Mouse (Mus musculus): Measurements from ENCODE around the gene Tle3.

The Tle3 gene

GRCm38 (mm10) chr9:61376650-61377049, 4.5 kb downstream of the Tle3 start:
- DNase-seq (ENCODE audit: low spot score), result no peak

DNA sequence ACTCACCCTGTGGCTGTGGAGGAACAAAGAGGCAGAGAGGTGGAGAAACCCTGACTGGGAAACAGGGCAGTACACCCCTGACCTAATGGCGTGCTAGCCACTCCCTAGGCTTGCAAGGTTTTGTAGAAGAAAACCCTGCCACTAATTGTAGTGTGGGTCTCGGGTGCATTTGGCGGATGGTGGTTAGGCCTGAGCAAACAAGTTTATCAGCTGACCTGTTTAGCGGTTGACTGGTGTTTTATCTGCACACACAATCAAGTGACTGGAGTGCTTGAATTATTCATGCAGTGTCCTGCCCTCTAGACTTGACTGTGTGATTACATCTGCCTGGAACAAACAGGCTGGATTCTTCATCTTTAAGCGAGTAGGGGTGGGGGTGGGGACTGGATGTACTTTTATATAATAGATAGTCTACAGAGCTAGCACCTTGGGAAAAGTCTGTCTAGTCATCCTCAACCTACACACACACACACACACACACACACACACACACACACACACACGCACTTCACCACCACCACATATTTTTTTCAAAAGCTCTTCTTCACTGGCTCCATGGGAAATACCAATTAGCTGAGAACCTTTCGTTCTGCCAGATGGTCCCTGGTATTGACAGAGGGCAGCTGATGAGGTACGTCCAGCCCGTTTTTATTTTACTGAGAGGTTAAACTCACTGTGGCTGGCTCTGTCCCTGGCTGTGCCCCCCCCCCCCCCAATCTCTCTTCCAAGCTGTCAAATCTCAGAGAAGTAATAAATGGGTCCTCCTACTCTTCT, 5.7 kb downstream of the Tle3 start:
- DNase-seq (ENCODE audit: low spot score), result peak; percentile 68

- peak; percentile 72 for DNase-seq (ENCODE audit: low spot score)
Observed at GRCm38 (mm10) chr9:61378516-61378915, 6.3 kb downstream of the Tle3 start.

- no peak for DNase-seq (ENCODE audit: low spot score)
Observed at GRCm38 (mm10) chr9:61379016-61379634, 7.0 kb downstream of the Tle3 start.

GRCm38 (mm10) chr9:61380258-61381062, 8.3 kb downstream of the Tle3 start:
- peak; percentile 62 for DNase-seq (ENCODE audit: low spot score)

- no peak for DNase-seq (ENCODE audit: low spot score)
Observed at GRCm38 (mm10) chr9:61381063-61381408, 8.9 kb downstream of the Tle3 start.

DNA sequence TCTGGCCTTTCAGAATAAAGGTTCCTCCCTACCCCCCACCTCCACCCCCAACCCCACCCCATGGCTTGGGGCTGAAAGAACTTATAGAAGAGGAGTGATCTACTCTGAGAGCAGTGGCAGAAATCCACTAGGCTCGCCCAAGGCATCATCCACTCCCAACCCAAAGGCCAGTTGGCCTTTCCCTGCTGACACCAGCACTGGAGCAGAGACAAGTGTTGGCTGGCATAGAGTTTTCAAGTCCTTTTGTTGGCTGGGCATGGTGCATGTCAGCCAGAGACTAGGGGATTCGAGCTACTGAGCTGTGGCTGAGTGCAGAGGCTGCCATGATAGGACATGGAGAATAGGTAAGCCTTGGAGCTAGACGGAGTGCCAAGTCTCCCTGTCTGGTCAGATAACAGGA, 9.3 kb downstream of the Tle3 start:
- no peak for DNase-seq (ENCODE audit: low spot score)

DNA sequence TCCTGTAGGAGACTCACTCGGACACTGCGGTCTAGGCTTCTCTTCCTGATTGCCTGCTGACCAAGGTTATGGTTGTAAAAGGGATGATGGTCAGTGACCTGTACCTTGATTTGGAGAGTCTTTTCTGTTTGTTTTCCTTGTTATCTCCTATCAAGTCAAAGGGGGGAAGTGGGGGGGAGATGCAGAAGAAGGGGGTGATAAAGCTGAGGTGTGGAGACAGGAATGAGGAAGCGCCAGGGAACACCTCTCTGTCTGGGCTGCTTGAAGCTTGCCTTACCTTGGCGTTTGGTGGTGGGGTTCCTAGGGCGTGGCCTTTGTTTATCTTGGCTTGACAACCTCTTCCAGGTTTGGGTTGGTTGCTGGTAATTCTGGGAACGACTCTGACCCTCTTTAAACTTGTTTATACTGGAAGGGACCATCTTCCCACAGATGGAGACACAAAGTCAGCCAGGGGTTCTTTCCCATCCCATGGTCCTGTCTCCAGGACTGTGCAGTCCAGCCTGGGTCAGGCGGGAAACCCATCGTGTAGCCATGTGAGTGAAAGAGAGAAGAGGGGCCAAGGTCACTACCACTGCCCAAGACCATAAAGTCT, 10.5 kb downstream of the Tle3 start:
- no peak for DNase-seq (ENCODE audit: low spot score)

DNA sequence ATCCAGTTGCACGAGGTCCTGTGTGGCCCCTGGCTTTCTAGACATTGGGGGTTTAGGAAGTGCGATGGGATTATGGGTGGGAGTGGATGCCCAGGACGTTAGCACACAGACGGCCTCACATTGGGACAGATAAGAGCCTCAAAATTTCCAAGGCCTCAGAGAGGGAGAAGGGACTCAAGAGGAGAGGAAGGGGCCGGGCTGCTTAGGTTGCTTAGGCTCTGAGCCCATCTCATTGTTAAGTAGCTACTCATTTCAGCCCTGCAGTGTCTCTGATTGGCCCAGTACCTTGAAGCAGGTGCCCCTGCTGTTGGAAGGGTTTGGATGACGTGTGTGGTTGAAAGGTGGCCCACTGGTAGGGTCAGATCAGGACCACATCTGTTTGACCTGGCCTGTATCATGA, 11.9 kb downstream of the Tle3 start:
- no peak for DNase-seq (ENCODE audit: low spot score)

- peak; percentile 72 for DNase-seq (ENCODE audit: low spot score)
Observed at GRCm38 (mm10) chr9:61384646-61385443, 12.7 kb downstream of the Tle3 start.

GRCm38 (mm10) chr9:61385753-61386152, 13.6 kb downstream of the Tle3 start:
- no peak for DNase-seq (ENCODE audit: low spot score)

DNA sequence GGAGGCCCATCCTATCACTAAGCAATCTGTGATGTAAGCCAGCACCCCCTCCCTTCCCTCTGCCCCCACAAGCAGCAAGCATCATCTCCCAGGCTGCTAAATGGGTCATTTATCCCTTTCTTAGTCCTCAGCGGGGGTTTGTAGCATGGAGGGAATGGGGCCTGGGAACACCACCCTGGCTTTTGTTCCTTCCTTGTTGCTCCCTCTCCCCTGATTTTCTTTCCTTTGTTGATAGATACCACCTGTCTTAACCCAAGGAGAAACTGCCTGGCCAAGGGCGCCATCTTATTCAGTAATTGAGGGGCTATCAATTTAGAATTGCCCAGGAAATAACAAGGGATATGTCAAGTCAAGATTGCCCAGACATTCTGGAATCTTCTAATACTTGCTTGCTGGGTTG, 14.1 kb downstream of the Tle3 start:
- no peak for DNase-seq (ENCODE audit: low spot score)

GRCm38 (mm10) chr9:61387797-61388196, 15.6 kb downstream of the Tle3 start:
- no peak for DNase-seq (ENCODE audit: low spot score)

GRCm38 (mm10) chr9:61388214-61388613, 16.0 kb downstream of the Tle3 start:
- DNase-seq (ENCODE audit: low spot score), result no peak

DNA sequence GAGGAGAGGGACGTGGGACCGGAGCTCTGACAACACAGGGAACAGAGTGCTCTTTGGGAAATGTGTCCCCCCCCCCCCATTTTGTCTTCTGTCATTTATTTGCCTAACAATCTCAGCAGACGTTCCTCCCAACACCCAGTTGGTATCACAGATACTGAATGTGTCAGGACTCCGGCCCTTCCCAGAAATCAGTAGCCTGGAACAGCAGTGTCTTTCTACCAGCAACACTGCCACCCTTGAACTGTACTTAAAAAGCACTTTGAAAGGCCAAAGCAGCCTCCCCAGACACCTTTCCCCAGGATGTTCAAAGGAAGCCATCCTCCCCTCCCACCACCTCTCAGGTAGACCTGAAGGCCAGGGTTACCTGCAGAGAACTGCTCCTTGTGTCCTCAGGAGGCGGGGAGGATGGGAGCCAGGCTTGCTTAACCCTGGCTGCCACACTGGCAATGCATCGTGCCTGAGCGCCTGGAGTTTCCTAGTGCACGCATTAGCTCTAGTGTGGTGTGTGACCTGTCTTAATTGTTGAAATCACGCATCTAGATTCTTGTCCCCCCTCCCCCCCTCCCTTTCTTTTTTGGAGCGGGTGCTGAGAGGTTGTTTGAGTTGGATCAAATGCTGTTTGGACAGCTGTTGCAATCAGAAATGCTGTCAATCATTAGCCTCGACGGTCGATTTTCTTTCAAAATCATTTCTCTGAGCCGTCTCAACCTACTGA, 16.7 kb downstream of the Tle3 start:
- DNase-seq (ENCODE audit: low spot score), result no peak

DNA sequence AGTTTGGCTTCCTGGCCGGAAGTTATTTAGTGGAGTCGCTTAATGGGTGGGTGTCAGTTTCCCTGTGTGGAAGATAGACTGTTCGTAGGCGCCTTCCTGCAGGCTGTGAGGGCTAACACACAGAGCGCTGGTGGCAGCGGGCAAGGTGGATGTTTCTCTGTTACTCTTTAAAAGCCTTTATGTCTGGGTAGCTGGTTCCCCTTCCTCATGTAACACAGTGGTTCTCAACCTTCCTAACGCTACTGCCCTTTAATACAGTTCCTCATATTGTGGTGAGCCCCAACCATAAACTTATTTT, 17.2 kb downstream of the Tle3 start:
- DNase-seq (ENCODE audit: low spot score), result no peak

DNA sequence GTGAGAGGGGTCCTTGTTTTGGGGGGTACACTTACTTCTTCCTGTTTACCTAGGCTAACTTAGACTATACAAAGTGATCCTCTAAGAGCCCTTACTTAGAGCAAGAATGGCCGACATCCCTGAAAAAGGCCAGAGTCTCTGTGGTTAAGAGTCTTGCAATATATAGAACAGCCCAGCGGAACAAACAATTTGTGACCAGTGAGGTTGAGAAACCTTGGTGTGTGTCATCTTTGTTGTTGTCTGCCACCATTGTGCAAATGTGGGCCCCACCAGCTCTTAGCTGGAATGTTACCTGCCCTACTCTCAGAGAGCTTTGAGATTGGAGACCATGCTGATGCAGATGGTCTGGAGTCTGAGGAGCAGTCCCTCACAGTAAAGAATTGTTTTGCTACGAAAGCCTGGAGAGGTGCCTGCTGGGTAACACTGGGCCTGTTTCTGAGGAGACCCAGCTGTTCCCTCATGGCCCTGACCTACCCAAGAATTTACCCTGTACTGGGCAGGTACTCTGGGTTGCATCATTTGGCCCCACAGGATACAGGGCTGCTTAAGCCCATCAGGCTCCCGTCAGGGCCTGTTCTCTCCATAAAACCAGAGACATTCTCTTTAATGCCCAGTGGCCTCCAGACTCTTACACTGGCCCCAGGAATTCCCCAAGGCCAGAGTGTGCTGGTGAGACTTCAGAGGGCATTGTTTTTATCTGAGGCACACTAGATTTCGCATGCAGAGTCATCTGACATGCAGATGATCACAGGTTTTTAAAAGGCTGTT, 19.6 kb downstream of the Tle3 start:
- no peak for DNase-seq (ENCODE audit: low spot score)

- DNase-seq (ENCODE audit: low spot score), result no peak
Observed at GRCm38 (mm10) chr9:61392338-61392620, 20.1 kb downstream of the Tle3 start.

DNA sequence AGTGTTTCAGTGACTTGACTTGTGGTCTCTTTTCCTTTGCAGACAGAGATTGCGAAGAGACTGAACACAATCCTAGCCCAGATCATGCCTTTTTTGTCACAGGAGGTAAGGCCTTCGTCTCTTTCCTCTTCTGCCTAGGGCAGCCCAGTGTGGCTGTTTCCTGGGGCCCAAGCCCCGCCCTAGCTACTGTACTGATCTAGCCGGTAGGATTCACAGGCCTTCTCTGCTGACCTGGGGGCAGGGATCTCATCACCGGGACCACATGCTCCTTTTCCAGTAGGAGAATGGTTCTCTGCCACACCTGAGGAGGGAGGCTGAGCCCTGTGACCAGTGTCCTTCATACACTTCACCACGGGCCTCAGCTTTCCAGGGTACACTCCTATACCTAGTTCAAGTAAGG, 21.0 kb downstream of the Tle3 start:
- DNase-seq (ENCODE audit: low spot score), result no peak

- DNase-seq (ENCODE audit: low spot score), result no peak
Observed at GRCm38 (mm10) chr9:61393847-61394246, 21.7 kb downstream of the Tle3 start.

GRCm38 (mm10) chr9:61395071-61395470, 22.9 kb downstream of the Tle3 start:
- DNase-seq (ENCODE audit: low spot score), result no peak
